Mouse (Mus musculus) embryo, embryonic 9.5 days (tissue): ENCODE data around the gene Dvl2.

Source experiments
- DNase-seq: peaks from one replicate; pipeline ENCODE4 v3.0.0-alpha.2; 2017; ENCODE audit errors: extremely low spot score

Gene Dvl2

DNA sequence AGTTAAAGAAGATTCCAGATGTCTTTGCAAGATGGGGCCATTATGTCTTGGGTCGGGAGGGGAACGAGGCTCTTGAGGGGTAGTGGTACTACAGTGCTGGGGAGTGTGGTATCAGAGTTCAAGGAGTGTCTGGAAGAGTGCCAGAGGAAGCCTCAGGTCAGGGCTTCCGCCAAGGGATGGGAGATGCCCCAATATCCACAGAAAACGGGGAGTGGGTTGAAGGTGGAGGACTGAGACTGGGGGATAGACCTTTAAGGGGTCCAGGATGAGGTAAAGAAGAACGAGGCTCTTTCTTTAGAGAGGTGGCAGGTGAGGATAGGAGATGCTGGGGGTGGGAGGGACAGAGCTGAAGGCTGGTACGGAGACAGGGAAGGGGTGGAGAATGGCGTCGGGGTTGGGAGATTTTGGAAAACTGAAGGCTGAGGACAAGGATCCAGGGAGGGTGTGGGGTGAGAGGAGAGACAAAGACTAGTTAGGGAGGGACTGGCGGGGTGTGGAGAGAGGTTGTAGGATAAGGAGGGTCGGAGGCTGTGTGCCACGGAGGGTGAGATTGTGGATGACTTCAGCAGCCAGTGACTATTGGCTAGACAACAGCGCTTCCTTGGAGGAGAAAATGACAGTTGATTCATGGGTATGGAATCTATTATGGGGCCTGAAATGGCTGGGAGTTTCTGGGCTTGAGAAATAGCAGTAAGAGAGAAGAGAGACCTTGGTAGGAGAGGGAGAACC is 28.2 kb downstream of the Dvl2 start:
- no peak for DNase-seq

DNA sequence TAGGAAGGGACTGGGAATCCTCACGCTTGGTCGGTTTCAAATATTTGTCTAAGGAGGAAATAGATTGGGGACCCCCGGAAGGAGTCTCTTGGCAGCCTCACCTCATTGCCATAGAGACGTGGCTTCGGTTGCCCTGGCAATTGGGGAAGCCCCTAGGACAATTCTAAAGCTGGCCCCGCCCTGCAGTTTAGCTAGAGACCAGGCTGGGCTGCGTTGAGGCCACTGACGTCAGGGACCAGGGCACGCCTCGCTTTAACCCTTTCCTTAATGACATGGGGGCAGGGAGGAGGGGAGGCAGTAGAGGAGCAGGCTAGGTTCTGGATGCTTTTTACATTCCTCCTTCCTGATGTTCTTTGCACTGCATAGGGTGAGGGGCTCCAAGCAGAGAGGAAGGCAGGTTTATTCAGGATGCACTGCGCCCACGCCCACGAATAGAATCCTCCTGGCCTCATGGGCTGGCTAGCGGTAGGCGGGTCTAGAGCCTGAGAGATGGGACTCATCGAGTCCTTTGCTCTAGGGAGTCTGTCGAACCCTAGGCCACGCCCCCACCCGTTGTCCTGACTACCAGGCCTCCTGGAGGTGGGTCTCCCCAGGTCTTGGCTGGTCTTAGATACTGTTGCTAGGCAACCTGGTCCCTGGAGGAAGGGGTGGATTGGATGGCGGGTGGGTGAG is 28.9 kb downstream of the Dvl2 start:
- DNase-seq, result peak; percentile 97

DNA sequence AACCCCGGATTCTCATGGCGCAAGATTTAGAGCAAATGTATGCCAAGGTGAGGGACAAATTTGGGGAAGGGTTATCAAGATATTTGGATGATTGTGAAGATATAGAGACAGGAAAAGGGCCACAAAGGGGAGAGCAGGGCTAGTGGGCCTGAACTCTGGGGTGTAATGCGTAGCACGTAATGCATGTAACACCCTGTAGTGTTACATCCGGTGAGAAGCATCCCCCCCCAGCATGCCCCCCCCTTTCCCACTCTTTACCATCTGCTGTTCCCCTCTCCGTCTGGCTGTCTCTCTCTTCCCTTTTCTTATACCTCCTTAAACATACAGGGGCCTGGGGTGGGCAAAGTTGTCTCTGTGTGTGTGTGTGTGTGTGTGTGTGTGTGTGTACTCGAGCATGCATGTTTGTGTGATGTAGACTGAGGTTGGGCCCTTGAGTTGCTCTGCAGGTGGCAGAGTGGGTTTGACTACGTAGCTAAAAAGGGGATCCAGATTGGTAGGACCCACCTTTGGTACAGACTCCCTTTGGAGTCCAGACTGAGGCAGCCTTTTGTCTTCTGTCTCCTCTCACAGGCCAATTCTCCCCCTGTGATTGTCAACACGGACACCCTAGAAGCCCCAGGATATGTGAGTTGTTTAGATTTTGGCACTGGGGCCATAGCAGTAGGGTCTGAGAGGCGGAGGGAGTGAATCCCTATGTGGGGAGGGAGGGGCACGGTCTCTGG is 29.6 kb downstream of the Dvl2 start:
- DNase-seq, result no peak

DNA sequence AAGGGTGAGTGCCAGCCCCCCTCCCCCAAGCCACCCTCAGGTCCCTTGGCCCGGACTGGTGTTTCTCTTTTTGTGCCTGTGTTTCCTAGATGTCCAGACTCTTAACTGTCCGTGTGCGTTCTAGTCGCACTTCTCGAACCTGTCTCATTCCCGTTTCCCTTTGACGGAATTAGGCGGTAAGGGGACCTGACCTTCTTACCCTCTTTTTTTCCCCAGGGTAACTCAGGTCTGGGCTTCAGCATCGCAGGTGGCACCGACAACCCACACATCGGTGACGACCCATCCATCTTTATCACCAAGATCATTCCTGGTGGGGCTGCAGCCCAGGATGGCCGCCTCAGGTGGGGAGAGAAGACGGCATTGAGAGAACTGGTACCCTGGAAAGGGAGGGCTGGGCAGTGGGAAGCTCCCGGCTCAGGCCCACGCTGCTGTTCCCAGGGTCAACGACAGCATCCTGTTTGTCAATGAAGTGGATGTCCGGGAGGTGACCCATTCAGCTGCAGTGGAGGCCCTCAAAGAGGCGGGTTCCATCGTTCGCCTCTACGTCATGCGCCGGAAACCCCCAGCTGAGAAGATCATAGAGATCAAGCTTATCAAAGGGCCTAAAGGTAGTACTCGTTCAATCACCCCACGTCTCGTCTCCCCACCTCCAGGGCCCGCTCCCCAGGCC is 30.4 kb downstream of the Dvl2 start:
- no peak for DNase-seq

DNA sequence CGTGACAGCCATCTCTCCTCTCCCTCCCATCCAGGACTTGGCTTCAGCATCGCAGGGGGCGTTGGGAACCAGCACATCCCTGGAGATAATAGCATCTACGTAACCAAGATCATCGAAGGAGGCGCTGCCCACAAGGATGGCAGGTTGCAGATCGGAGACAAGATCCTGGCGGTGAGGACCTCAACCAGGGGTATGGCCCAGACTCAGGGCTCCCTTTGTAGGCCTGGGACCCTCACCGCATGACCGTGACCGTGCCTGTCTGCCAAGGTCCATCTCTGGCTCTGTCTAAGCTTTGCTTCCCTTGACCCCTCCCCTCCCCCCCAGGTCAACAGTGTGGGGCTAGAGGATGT is 30.9 kb downstream of the Dvl2 start:
- no peak for DNase-seq

DNA sequence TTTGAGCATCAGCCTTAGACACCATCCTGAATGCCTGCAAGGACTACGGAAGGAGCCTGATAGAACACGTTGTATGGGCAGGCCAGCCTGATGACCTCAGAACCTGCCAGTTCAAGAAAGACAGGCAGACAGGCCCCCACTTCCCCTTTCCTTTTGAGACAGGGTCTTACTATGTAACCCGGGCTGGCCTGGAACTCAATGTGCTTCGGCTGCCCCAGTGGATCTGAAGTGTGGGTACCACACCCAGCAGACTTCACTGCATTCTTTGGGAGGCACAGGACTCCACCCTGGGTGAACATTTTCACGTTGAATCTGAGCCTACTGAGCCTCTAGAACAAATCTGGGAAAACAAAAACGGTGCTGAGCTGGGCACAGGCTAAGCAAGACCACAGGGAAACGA is 37.8 kb downstream of the Dvl2 start:
- no peak for DNase-seq

DNA sequence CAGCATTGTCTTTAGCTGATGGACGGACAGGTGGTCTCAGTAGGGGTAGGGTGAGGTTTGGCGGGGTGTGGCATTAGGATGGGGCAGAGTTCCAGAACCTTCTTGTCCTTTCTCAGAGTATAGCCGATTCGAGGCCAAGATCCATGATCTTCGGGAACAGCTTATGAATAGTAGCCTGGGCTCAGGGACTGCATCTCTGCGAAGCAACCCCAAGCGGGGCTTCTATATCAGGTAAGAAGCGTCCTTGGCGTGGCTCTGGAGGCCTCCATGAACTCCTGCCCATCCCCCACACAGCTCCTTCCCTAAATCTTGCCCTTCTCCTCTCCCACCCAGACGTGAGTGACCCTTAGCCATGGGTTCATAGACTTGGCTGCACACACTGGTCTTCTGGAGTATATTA is 39.2 kb downstream of the Dvl2 start:
- no peak for DNase-seq

DNA sequence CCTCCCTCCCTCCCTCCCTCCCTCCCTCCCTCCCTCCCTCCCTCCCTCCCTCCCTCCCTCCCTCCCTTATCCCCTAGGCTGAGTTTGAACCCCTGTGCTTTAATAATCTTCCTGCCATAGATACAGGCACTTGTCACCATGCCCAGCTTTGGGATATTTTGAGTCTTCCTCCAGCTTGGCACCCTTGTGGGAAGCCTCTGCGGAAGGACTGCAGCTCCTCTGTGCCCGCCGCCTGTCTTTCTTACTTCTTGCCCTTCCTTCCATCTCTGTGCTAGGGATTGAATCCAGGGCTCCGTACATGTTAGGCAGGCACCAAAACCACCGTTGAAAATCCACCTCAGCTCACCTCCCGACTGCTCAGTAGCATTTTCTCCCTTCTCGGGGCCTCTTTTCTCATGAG is 39.8 kb downstream of the Dvl2 start:
- DNase-seq, result no peak

DNA sequence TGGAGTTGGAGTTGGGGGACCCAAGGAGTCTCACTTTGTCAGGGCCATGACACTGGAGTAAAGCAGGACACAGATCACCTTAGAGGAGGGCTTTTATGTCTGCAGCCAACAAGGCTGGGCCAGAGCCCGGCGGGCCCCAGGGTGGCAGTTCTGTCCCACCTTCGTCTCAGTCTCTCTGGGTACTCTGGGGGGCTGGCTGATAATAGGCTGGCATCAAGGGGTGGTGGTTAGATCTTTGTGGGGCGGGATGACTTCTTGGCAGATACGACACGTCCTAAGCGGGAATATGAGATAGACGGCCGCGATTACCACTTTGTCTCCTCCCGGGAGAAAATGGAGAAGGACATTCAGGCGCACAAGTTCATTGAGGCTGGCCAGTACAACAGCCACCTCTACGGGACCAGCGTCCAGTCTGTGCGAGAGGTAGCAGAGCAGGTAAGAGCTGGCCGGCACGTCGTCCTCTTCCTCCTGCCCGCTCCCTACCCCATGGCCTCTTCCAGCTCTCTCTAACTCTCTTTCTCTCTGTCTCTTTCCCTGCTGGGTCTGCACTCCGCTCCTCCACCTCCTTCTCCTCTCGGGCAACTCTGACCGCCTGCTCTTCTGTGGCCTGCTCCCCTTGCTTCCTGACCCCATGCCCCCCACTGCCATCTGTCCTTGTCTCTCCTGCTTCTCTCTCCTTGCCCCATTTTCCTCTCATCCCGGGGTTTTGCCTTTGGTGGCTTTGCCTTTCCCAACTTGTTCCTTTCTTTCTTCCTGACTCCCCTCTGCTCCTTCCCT is 42.1 kb downstream of the Dvl2 start:
- DNase-seq, result no peak

DNA sequence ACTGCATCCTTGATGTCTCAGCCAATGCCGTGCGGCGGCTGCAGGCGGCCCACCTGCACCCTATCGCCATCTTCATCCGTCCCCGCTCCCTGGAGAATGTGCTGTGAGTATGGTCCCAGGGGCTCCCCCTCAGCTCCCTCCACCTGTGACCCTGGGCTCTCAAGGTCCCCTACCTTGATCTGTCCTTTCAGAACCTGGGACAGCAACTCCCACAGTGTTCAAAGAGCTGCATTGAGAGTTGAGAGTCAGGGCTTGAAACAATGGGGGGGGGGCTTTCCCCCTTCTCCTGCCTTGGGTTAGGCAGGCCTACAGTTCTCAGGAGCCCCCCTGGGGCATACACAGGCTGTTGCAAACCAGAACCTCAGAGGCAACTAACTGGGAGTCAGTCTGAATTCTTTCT is 43.3 kb downstream of the Dvl2 start:
- no peak for DNase-seq

DNA sequence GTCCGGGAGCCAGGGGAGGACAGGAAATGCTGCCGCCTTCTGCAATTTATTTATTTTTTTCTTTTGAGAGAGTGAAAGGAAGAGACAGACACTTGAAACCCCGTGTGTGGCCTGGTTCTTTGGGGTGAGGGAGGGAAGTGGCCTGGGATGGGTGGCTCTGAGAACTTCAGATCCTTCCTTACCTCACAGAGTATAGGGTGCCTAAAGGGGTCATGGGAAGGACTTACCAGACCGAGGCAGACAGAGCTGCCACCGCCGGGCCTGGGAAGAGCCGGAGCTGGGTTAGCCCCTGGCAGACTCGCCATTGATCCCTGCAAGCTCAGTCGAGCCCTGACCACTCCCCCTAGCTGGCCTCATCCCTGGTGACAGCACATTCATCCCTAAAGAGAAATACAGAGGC is 45.0 kb downstream of the Dvl2 start:
- DNase-seq, result no peak

DNA sequence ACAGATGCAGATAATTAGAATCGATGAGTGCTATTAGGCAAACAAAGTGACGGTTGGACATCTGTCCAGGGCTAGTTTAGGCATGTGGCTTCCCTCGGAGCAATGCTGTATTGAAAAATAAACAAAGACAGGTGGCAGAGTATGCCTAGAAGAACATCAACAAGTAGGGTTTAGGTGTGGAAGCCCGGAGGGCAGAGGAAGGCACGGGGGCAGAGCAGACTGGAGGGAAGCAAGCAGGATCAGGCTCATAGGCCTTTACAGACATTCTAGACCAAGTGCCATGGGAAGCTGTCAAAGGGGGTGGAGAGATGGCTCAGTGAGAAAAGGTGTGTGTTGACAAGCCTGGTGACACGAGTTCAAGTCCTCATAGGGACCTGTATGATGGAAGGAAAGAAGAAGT is 49.0 kb downstream of the Dvl2 start:
- no peak for DNase-seq

DNA sequence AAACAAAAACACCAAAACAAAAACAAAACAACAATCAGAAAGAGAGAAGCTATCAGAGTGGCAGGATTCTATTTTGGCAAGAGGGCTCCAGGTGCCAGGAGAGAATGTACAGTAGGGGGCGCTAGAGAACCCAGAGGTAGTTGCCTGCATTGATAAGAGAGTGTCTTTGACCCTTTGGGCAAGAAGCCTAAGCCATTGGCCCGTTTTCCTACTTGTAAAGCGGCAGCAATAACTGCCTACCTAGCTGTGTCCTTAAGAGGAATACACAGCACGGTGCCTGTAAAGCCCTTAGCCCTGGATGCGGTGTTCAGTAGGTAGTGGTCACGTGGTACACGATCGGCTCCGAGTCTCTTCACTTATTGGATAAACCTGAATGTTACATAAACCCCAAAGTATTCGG is 49.4 kb downstream of the Dvl2 start:
- DNase-seq, result no peak

DNA sequence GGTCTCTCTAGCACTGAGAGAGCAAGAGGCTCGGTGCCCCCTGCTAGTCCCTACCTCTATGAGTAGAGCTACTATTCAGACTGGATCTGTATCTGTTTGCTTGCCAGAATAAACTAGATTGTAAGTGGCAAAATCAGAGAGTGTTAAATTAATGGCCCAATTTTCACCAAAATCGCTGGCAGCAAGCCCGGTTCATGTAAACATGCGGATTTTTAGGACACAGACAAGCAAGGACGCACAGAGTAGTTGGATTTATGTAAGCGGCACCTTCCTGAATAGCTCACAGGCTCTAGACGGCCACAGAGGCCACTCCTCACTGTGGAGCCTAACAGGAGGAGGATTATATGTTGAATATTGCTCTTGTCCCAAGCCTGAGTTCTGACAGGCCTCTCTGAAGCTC is 52.8 kb downstream of the Dvl2 start:
- DNase-seq, result no peak

DNA sequence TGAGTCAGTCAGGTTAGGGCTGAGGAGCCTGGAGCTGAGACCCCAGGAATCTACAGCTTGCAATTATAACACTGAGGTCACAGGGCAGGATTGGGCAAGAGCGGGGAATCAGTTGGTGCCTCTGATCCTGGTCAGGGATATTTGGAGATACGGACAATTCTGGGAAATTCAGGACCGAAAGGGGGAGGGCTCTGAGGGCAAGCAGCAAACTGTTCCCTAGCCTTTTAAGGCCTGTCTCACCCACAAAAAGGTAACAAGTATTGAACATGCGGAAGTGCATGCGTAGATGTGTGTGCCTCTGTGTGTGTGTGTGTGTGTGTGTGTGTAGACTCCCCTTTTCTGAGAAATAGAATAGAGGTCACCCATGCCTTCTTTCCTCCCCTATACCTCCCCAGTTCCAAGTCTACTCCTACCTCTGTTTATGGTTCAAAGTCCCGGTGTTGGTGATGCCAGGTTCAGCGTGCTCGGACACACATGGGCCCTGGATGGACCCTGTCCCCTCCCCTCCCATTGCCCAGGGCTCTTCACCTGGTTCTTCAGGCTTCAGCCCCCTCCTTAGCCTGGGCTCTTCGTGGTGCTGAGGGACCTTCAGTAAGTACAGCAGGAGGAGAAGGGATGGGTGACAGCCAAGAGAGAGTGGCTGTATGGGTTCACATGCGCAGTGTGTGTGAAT is 53.6 kb downstream of the Dvl2 start, which contains the start of gene Asgr1:
Gene Asgr1 (plus strand): TSS at position 188 of the 673 bp plus-strand sequence.
- no peak for DNase-seq

DNA sequence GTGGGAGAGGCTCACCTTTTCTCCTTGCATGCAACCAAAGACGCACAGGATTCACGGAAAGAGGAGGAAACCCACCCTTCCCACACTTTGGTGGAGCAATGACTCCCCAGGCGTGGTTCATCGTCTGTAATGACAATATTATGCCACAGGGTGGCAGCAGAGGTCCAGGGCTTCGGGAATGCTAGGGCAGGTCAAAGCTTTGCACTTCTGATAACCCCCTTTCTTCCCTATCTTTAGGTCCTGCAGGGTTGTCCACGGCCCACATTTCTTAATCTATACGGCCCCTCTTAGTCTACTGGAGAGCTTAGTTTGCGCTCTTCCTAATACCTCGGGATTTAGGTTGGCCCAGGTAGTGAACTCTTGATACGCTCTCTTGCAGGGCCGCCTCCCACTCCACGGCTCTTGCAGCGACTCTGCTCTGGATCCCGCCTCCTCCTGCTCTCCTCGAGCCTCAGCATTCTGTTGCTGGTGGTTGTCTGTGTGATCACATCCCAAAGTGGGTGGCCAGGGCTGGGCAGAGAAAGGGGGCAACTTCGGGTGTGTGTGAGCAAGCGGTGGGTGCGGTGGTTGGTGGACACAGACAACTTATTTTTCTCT is 55.3 kb downstream of the Dvl2 start:
- DNase-seq, result peak; percentile 87

DNA sequence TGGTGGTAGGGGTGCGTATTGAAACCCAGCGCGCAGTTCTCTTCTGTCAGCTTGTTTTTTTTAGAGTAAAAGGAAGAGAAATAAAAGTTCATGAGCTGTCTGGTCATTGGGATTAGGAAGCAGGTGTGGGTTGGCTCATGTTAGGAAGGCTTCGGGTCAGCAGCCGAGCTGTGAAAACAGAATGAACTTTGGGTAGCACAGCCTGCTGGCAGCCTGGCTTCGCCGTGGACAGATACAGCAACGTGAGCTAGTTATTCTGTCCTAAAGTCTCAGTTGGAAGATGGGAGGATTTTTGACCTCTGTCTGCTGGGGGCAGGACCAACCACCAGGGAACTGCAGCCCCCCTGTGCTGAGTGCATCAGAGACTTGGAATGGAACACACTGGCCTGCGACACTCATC is 57.4 kb downstream of the Dvl2 start:
- DNase-seq, result no peak

DNA sequence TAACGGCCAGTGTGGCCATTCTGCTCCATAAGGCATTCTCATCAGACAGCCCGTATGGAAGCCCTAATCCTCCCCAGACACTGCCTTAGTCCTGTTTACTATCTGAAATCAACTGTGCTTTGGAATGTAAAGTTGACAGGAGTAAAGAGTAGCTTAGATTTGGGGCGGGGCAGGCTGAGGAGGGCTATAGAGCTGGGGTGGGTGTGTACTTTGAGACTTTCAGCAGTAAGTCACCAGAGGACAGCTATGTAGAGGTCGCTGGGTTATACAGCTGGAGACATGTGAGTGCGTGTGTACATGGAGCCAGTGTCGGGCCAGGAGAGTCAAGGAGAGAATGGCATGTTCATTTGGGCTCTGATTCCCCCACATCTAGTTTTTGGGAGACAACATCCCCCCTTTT is 59.5 kb downstream of the Dvl2 start:
- no peak for DNase-seq
